Mouse (Mus musculus) right cerebral cortex, postnatal 4 days (tissue): Measurements from ENCODE around the gene Vinac1.
A peak's percentile ranks its signal among the peaks of the same experiment; 100 is the strongest.

Experiments used
- DNase-seq: peaks from one replicate; pipeline ENCODE4 v3.0.0-alpha.2; 2022

The Vinac1 gene

GRCm38 (mm10) chr2:129047811-129048210 lies at the start of gene Vinac1:
Vinac1 (minus strand) TSS chr2:129048172.
- no peak for DNase-seq

- no peak for DNase-seq
Observed at GRCm38 (mm10) chr2:129093926-129094724, 46.2 kb upstream of the Vinac1 start.

GRCm38 (mm10) chr2:129092810-129093209 lies 44.8 kb upstream of the Vinac1 start:
- DNase-seq, result no peak

GRCm38 (mm10) chr2:129090370-129090769 lies 42.4 kb upstream of the Vinac1 start:
- DNase-seq, result no peak

GRCm38 (mm10) chr2:129087520-129087919 lies 39.5 kb upstream of the Vinac1 start:
- DNase-seq, result no peak

- peak; percentile 27 for DNase-seq
Observed at GRCm38 (mm10) chr2:129084959-129085358, 37.0 kb upstream of the Vinac1 start.

- no peak for DNase-seq
Observed at GRCm38 (mm10) chr2:129083514-129083913, 35.5 kb upstream of the Vinac1 start.

- no peak for DNase-seq
Observed at GRCm38 (mm10) chr2:129081097-129081496, 33.1 kb upstream of the Vinac1 start.

- no peak for DNase-seq
Observed at GRCm38 (mm10) chr2:129079194-129079593, 31.2 kb upstream of the Vinac1 start.

GRCm38 (mm10) chr2:129078313-129078712 lies 30.3 kb upstream of the Vinac1 start:
- peak; percentile 27 for DNase-seq

GRCm38 (mm10) chr2:129070296-129070695 lies 22.3 kb upstream of the Vinac1 start:
- no peak for DNase-seq

GRCm38 (mm10) chr2:129066326-129066725 lies 18.4 kb upstream of the Vinac1 start:
- peak; percentile 47 for DNase-seq

- DNase-seq, result peak; percentile 80
Observed at GRCm38 (mm10) chr2:129065437-129066282, 17.7 kb upstream of the Vinac1 start, which contains the start of gene Ttl. Ttl (plus strand) TSS chr2:129065942.

GRCm38 (mm10) chr2:129061456-129062059 lies 13.6 kb upstream of the Vinac1 start:
- no peak for DNase-seq

- no peak for DNase-seq
Observed at GRCm38 (mm10) chr2:129057920-129058361, 10.0 kb upstream of the Vinac1 start.

- DNase-seq, result no peak
Observed at GRCm38 (mm10) chr2:129057256-129057655, 9.3 kb upstream of the Vinac1 start.

- DNase-seq, result no peak
Observed at GRCm38 (mm10) chr2:129056597-129056996, 8.6 kb upstream of the Vinac1 start.

- no peak for DNase-seq
Observed at GRCm38 (mm10) chr2:129055741-129056140, 7.8 kb upstream of the Vinac1 start.

GRCm38 (mm10) chr2:129052451-129052983 lies 4.5 kb upstream of the Vinac1 start:
- no peak for DNase-seq

- no peak for DNase-seq
Observed at GRCm38 (mm10) chr2:129046846-129047196, 1.2 kb downstream of the Vinac1 start.

GRCm38 (mm10) chr2:129046172-129046845 lies 1.7 kb downstream of the Vinac1 start:
- no peak for DNase-seq

GRCm38 (mm10) chr2:129040567-129040966 lies 7.4 kb downstream of the Vinac1 start:
- DNase-seq, result no peak
